Mouse (Mus musculus): ENCODE measurements at regions not wholly inside any gene's neighbourhood (a gene's known extent, or its start where the extent isn't known, plus 50 kb on each side); places are given as distances from the start of the nearest gene placed in this dataset.
A peak's percentile ranks its signal among the peaks of the same experiment; 100 is the strongest.

GRCm38 (mm10) chrX:76680890-76681289, 78.2 kb upstream of the Cldn34d start:
- no peak for ATAC-seq (ENCODE audit: insufficient read depth)

More at GRCm38 (mm10) chrX:76680890-76681289, 78.2 kb upstream of the Cldn34d start:
- no peaks in the 10 kb centered on the region for H3K9me3 ChIP-seq (ENCODE audit: control insufficient read depth, low read length)
- no peak overlapping the region for H3K9ac ChIP-seq (replicated peaks)
- 0 out of 2 replicates have a peak, but pooled peaks have one; percentile 5 for TF ChIP-seq CTCF (IDR thresholded peaks at IDR 0.05; ENCODE audit: low read depth)
- TF ChIP-seq EP300 (IDR thresholded peaks at IDR 0.05; ENCODE audit: low read depth): no peak
- no peak overlapping the region for H3K4me3 ChIP-seq (ENCODE audit: insufficient read depth in 1 of 2, low read depth in 2 of 2, low read length in 2 of 2)
- H3K4me1 ChIP-seq (replicated peaks; ENCODE audit: control insufficient read depth in 2 of 2, insufficient read depth in 2 of 2, low read length in 1 of 2): no peaks in the 10 kb centered on the region
- DNase-seq (ENCODE audit: low read depth in 3 of 3, low spot score in 3 of 3): no peak
- no peaks in the 10 kb centered on the region for H3K36me3 ChIP-seq (replicated peaks; ENCODE audit: control insufficient read depth, insufficient read depth, low read depth)
- no peak overlapping the region for H3K4me2 ChIP-seq (ENCODE audit: low read depth)
- no peak overlapping the region for H3K27ac ChIP-seq
- H3K27me3 ChIP-seq (ENCODE audit: control insufficient read depth, insufficient read depth, low read length): no peaks in the 10 kb centered on the region

Measured in liver, embryonic 14.5 days (tissue).